Mouse (Mus musculus) thymus, adult 2 months (tissue): Measurements from ENCODE around the gene Pin1rt1.

Experiments used
- CTCF ChIP-seq: fragments of 200-500 bp; IDR thresholded peaks from 2 replicates; pipeline ENCODE4 v1.5.1; 2012; ENCODE audit warnings: mild to moderate bottlenecking, control low read depth, low read length, moderate library complexity, borderline replicate concordance; ENCODE audit not compliant: control insufficient read depth, poor library complexity, insufficient read depth; ENCODE audit errors: extremely low read depth
- POLR2A ChIP-seq: fragments of 200-500 bp; IDR thresholded peaks from 2 replicates; pipeline ENCODE4 v1.6.1; 2012; ENCODE audit warnings: mild to moderate bottlenecking, low read length, control low read depth, moderate library complexity; ENCODE audit not compliant: control insufficient read depth, poor library complexity, insufficient read depth; ENCODE audit errors: extremely low read depth

- TF ChIP-seq POLR2A, result no peak
- TF ChIP-seq CTCF, result no peak
Observed at GRCm38 (mm10) chr2:104717827-104718226, 1.6 kb upstream of the Pin1rt1 start.
